Mouse (Mus musculus) embryonic fibroblast, embryonic 13.5 days (primary cell): ENCODE measurements at regions not wholly inside any gene's neighbourhood (a gene's known extent, or its start where the extent isn't known, plus 50 kb on each side); places are given as distances from the start of the nearest gene placed in this dataset.

Source experiments
- CTCF ChIP-seq: IDR thresholded peaks from 2 replicates; pipeline ENCODE4 v1.5.1; 2011; ENCODE audit warnings: mild to moderate bottlenecking, control low read depth, low read length, moderate library complexity, borderline replicate concordance; ENCODE audit not compliant: insufficient read depth
- POLR2A ChIP-seq: IDR thresholded peaks from 2 replicates; pipeline ENCODE4 v1.6.1; 2011; ENCODE audit warnings: low read depth, mild to moderate bottlenecking, control low read depth, low read length, moderate library complexity

GRCm38 (mm10) chr1:61576758-61577157 is 61.9 kb upstream of the Pard3b start:
- TF ChIP-seq CTCF = no peak
- TF ChIP-seq POLR2A = no peak
